Mouse (Mus musculus) neural tube, embryonic 14.5 days (tissue): Measurements from ENCODE around the gene Cfap300. TPM values are rescaled to one million over a fixed set of nuclear protein-coding genes. Genes with fewer than 3 reads are reported as not detected.

Experiments used
- ATAC-seq: fragments of 200-750 bp; cut with Nextera tagmentation; 2 replicates; pipeline ENCODE4 v1.8.0; 2017; ENCODE audit warnings: low read depth, mild to moderate bottlenecking, moderate TSS enrichment, moderate library complexity
- H3K27ac ChIP-seq: fragments of 300-500 bp; sonication (generic); 2 replicates; pipeline ENCODE4 v1.5.1; 2014; ENCODE audit warnings: low read depth, mild to moderate bottlenecking, control low read depth, low read length, moderate library complexity, mixed read lengths
- H3K27me3 ChIP-seq: fragments of 300-500 bp; sonication (generic); 2 replicates; pipeline ENCODE4 v1.6.1; 2014; ENCODE audit warnings: low read length; ENCODE audit not compliant: control insufficient read depth, insufficient read depth
- H3K36me3 ChIP-seq: fragments of 300-500 bp; sonication (generic); 2 replicates; pipeline ENCODE4 v1.6.1; 2014; ENCODE audit warnings: low read length, mixed read lengths; ENCODE audit not compliant: control insufficient read depth, insufficient read depth
- H3K4me1 ChIP-seq: fragments of 300-500 bp; sonication (generic); 2 replicates; pipeline ENCODE4 v1.6.1; 2014; ENCODE audit warnings: low read length; ENCODE audit not compliant: control insufficient read depth, insufficient read depth
- H3K4me2 ChIP-seq: fragments of 300-500 bp; sonication (generic); 2 replicates; pipeline ENCODE4 v1.6.1; 2014; ENCODE audit warnings: mild to moderate bottlenecking, low read depth, low read length, control low read depth
- H3K4me3 ChIP-seq: fragments of 300-500 bp; sonication (generic); 2 replicates; pipeline ENCODE4 v1.5.1; 2014; ENCODE audit warnings: low read depth, low read length, control low read depth, mixed read lengths
- H3K9ac ChIP-seq: fragments of 300-500 bp; sonication (generic); replicated peaks from 2 replicates; pipeline ENCODE4 v1.6.1; 2014; ENCODE audit warnings: low read depth, mild to moderate bottlenecking, control low read depth, low read length, mixed read lengths
- H3K9me3 ChIP-seq: fragments of 300-500 bp; sonication (generic); 2 replicates; pipeline ENCODE4 v1.6.1; 2016; ENCODE audit warnings: low read length; ENCODE audit not compliant: control insufficient read depth
- WGBS: fragments of 180-500 bp; shearing (Covaris S2); extraction: QIAGEN DNeasy Blood & Tissue Kit; methylation state at CpG from one replicate; pipeline ENCODE4 v1.1.7; 2014; 5-methylcytosine and 5-hydroxymethylcytosine counted together
- polyA plus RNA-seq: library from polyadenylated mRNA; unstranded; fragments of >200 nt; fragmentation: Nextera tagmentation; extraction: Ambion mirVana; gene quantifications from 2 replicates; pipeline ENCODE4 v1.2.1, GENCODE M21; 2014

Gene Cfap300
- polyA plus RNA-seq, 1 experiment from 2014 or later: 17.4 TPM

- H3K9me3 ChIP-seq: no peaks in the 10 kb centered on the region
- H3K4me3 ChIP-seq: no peak overlapping the region
- WGBS: 82% methylated on average over 5 of the region's 5 CpGs
- ATAC-seq: 0 out of 2 replicates have a peak, but pooled peaks have one; percentile 17
- no peaks in the 10 kb centered on the region for H3K36me3 ChIP-seq
- no peaks in the 10 kb centered on the region for H3K27me3 ChIP-seq
- H3K4me2 ChIP-seq: no peak overlapping the region
- no peak overlapping the region for H3K9ac ChIP-seq
- no peak overlapping the region for H3K27ac ChIP-seq
- H3K4me1 ChIP-seq: no peaks in the 10 kb centered on the region
Observed at GRCm38 (mm10) chr9:7977587-7977986, 65.0 kb downstream of the Cfap300 start.

DNA sequence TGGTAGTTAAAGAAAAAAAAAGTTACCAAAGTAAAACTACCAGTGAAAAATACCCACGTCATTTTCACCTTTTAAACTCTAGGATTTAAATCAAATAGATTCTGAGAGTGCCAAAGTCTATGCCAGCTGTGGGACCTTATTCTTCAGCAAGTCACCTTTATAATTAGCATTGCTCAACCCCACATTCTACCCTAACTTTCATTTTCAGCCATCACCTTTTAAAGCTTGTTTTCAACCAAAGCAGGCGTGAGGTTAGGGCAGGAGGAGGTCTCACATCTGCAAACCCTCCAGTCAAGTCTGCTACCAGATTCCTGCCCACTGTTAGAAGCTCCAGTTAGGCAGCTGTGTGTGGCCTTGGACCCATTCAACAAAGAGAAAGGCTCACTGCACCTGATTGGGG lies 70.6 kb downstream of the Cfap300 start:
- no peaks in the 10 kb centered on the region for H3K36me3 ChIP-seq
- no peak overlapping the region for H3K27ac ChIP-seq
- no peak for ATAC-seq
- H3K4me1 ChIP-seq: no peaks in the 10 kb centered on the region
- 91% methylated on average over 2 of the region's 2 CpGs for WGBS
- no peak overlapping the region for H3K4me2 ChIP-seq
- no peak overlapping the region for H3K4me3 ChIP-seq
- H3K9me3 ChIP-seq: no peaks in the 10 kb centered on the region
- no peaks in the 10 kb centered on the region for H3K27me3 ChIP-seq
- no peak overlapping the region for H3K9ac ChIP-seq

Other genes starting within 250 kb of the Cfap300 start
- 49.3 and 53.6 TPM in 2 replicates for gene Birc2, start 205.8 kb downstream of the Cfap300 start, polyA plus RNA-seq
- gene Birc3, start 169.6 kb downstream of the Cfap300 start, polyA plus RNA-seq: 0.70 and 3.2 TPM in 2 replicates
- 4.4 and 8.0 TPM in 2 replicates for gene Yap1, start 38.2 kb downstream of the Cfap300 start, polyA plus RNA-seq
- gene Cep126, start 91.5 kb upstream of the Cfap300 start, polyA plus RNA-seq: 5.6 and 7.6 TPM in 2 replicates